Mouse (Mus musculus): ENCODE measurements around the gene Slc22a1. TPM values are rescaled to one million over a fixed set of nuclear protein-coding genes. Genes with fewer than 3 reads are reported as not detected.

Slc22a1 gene
- polyA plus RNA-seq (2012; fragmentation: generic; extraction: Trizol) = not detected

- no peak within 1 kb of the TSS for H3ac ChIP-seq (ENCODE audit: control insufficient read depth, insufficient read length)
- no peaks in the 10 kb centered on the region for H3K27me3 ChIP-seq (ENCODE audit: control insufficient read depth, insufficient read depth, insufficient read length)
- no peak within 1 kb of the TSS for H3K4me2 ChIP-seq (ENCODE audit: low read depth)
- H3K36me3 ChIP-seq (ENCODE audit: control insufficient read depth, insufficient read depth) = no peaks in the 10 kb centered on the region
- H3K4me3 ChIP-seq = no peak within 1 kb of the TSS
- H3K79me2 ChIP-seq (ENCODE audit: control insufficient read depth, insufficient read depth) = no peaks in the 10 kb centered on the region
- TF ChIP-seq MYOD1 (IDR thresholded peaks at IDR 0.05; ENCODE audit: control insufficient read depth in 1 of 3, insufficient read length in 2 of 3, low read depth in 2 of 3) = no peak
- no peak for TF ChIP-seq MAX (IDR thresholded peaks at IDR 0.05; ENCODE audit: low read depth)
- no peak for TF ChIP-seq MYOG (IDR thresholded peaks at IDR 0.05; ENCODE audit: control insufficient read depth in 1 of 3, insufficient read depth in 1 of 3, insufficient read length in 2 of 3, low read depth in 2 of 3)
- no peak for TF ChIP-seq USF1 (IDR thresholded peaks at IDR 0.05; ENCODE audit: low read depth)
- no peak for TF ChIP-seq CEBPB (IDR thresholded peaks at IDR 0.05; ENCODE audit: insufficient read depth, poor library complexity, severe bottlenecking)
- TF ChIP-seq REST (IDR thresholded peaks at IDR 0.05; ENCODE audit: insufficient read depth, insufficient read length) = no peak
- TF ChIP-seq TCF3 (IDR thresholded peaks at IDR 0.05; ENCODE audit: insufficient read length, low read depth) = no peak
- no peak for TF ChIP-seq TCF12 (IDR thresholded peaks at IDR 0.05; ENCODE audit: insufficient read depth, poor library complexity, severe bottlenecking)
- no peak for TF ChIP-seq POLR2A (IDR thresholded peaks at IDR 0.05; ENCODE audit: insufficient read length, low read depth)
- TF ChIP-seq E2F4 (IDR thresholded peaks at IDR 0.05; ENCODE audit: insufficient read depth) = no peak
- TF ChIP-seq POLR2AphosphoS2 (IDR thresholded peaks at IDR 0.05; ENCODE audit: insufficient read length, low read depth) = no peak
- no peak for TF ChIP-seq SRF (IDR thresholded peaks at IDR 0.05; ENCODE audit: control insufficient read depth, insufficient read length, low read depth)
Measured at GRCm38 (mm10) chr17:12675646-12676045, at the start of gene Slc22a1. TSS of gene Slc22a1 (minus strand) at chr17:12675829.

- no peak overlapping the region for H3K4me3 ChIP-seq
- no peak overlapping the region for H3ac ChIP-seq (ENCODE audit: control insufficient read depth, insufficient read length)
- H3K4me2 ChIP-seq (ENCODE audit: low read depth) = no peak overlapping the region
- H3K79me2 ChIP-seq (ENCODE audit: control insufficient read depth, insufficient read depth) = no peaks in the 10 kb centered on the region
- H3K36me3 ChIP-seq (ENCODE audit: control insufficient read depth, insufficient read depth) = no peaks in the 10 kb centered on the region
- no peaks in the 10 kb centered on the region for H3K27me3 ChIP-seq (ENCODE audit: control insufficient read depth, insufficient read depth, insufficient read length)
- TF ChIP-seq SRF (IDR thresholded peaks at IDR 0.05; ENCODE audit: control insufficient read depth, insufficient read length, low read depth) (no peak), POLR2AphosphoS2 (IDR thresholded peaks at IDR 0.05; ENCODE audit: insufficient read length, low read depth) (no peak), TCF12 (IDR thresholded peaks at IDR 0.05; ENCODE audit: insufficient read depth, poor library complexity, severe bottlenecking) (no peak), POLR2A (IDR thresholded peaks at IDR 0.05; ENCODE audit: insufficient read length, low read depth) (no peak), MAX (IDR thresholded peaks at IDR 0.05; ENCODE audit: low read depth) (no peak), TCF3 (IDR thresholded peaks at IDR 0.05; ENCODE audit: insufficient read length, low read depth) (no peak), REST (IDR thresholded peaks at IDR 0.05; ENCODE audit: insufficient read depth, insufficient read length) (no peak), USF1 (IDR thresholded peaks at IDR 0.05; ENCODE audit: low read depth) (no peak), CEBPB (IDR thresholded peaks at IDR 0.05; ENCODE audit: insufficient read depth, poor library complexity, severe bottlenecking) (no peak), E2F4 (IDR thresholded peaks at IDR 0.05; ENCODE audit: insufficient read depth) (no peak), MYOG (IDR thresholded peaks at IDR 0.05; ENCODE audit: control insufficient read depth in 1 of 3, insufficient read depth in 1 of 3, insufficient read length in 2 of 3, low read depth in 2 of 3) (no peak), MYOD1 (IDR thresholded peaks at IDR 0.05; ENCODE audit: control insufficient read depth in 1 of 3, insufficient read length in 2 of 3, low read depth in 2 of 3) (no peak)
Measured at GRCm38 (mm10) chr17:12724767-12725744, 49.4 kb upstream of the Slc22a1 start.

- no peak overlapping the region for H3ac ChIP-seq (ENCODE audit: control insufficient read depth, insufficient read length)
- H3K4me3 ChIP-seq = no peak overlapping the region
- no peaks in the 10 kb centered on the region for H3K36me3 ChIP-seq (ENCODE audit: control insufficient read depth, insufficient read depth)
- H3K4me2 ChIP-seq (ENCODE audit: low read depth) = no peak overlapping the region
- H3K79me2 ChIP-seq (ENCODE audit: control insufficient read depth, insufficient read depth) = no peaks in the 10 kb centered on the region
- no peaks in the 10 kb centered on the region for H3K27me3 ChIP-seq (ENCODE audit: control insufficient read depth, insufficient read depth, insufficient read length)
- TF ChIP-seq MYOG (IDR thresholded peaks at IDR 0.05; ENCODE audit: control insufficient read depth in 1 of 3, insufficient read depth in 1 of 3, insufficient read length in 2 of 3, low read depth in 2 of 3) = no peak
Measured at GRCm38 (mm10) chr17:12723986-12724766, 48.5 kb upstream of the Slc22a1 start.

- peaks cover 4% of the 10 kb centered on the region for H3K36me3 ChIP-seq (ENCODE audit: control insufficient read depth, insufficient read depth)
- H3K79me2 ChIP-seq (ENCODE audit: control insufficient read depth, insufficient read depth) = no peaks in the 10 kb centered on the region
- H3K4me3 ChIP-seq = no peak overlapping the region
- H3ac ChIP-seq (ENCODE audit: control insufficient read depth, insufficient read length) = no peak overlapping the region
- TF ChIP-seq CEBPB (IDR thresholded peaks at IDR 0.05; ENCODE audit: insufficient read depth, poor library complexity, severe bottlenecking) = no peak
- no peak for TF ChIP-seq E2F4 (IDR thresholded peaks at IDR 0.05; ENCODE audit: insufficient read depth)
- no peak for TF ChIP-seq SRF (IDR thresholded peaks at IDR 0.05; ENCODE audit: control insufficient read depth, insufficient read length, low read depth)
- no peak for TF ChIP-seq TCF3 (IDR thresholded peaks at IDR 0.05; ENCODE audit: insufficient read length, low read depth)
- no peak for TF ChIP-seq TCF12 (IDR thresholded peaks at IDR 0.05; ENCODE audit: insufficient read depth, poor library complexity, severe bottlenecking)
- no peak for TF ChIP-seq POLR2A (IDR thresholded peaks at IDR 0.05; ENCODE audit: insufficient read length, low read depth)
- no peak for TF ChIP-seq REST (IDR thresholded peaks at IDR 0.05; ENCODE audit: insufficient read depth, insufficient read length)
- no peak for TF ChIP-seq USF1 (IDR thresholded peaks at IDR 0.05; ENCODE audit: low read depth)
- no peaks in the 10 kb centered on the region for H3K27me3 ChIP-seq (ENCODE audit: control insufficient read depth, insufficient read depth, insufficient read length)
- peak overlapping the region; percentile 5 for H3K4me2 ChIP-seq (ENCODE audit: low read depth)
Measured at GRCm38 (mm10) chr17:12722622-12723021, 47.0 kb upstream of the Slc22a1 start.
